Mouse (Mus musculus): ENCODE results near the gene Med12l.

DNA sequence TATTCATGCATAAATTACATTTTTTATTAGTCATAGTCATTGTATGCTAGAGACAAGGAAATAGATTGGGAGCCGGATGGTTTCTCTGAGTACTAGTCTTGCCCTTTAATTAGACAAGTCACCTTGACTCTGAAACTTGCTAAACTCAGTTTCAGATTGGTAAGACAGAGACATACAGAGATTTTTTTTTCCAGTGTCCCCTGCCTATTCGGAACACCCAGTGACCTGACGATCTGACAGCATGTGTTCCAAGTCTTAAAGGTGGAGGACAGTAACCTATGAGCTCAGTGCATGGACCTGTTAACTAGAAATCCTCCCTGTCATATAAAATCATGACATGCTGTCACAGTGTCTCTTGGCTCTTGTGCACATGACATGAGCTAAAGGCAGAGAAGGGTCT, 123.9 kb downstream of the Med12l start:
- TF ChIP-seq POLR2A (IDR thresholded peaks at IDR 0.05; ENCODE audit: insufficient read depth, low read length) (no peak), CTCF (IDR thresholded peaks at IDR 0.05; ENCODE audit: low read depth, low read length) (no peak), EP300 (IDR thresholded peaks at IDR 0.05; ENCODE audit: insufficient read depth, low read depth, low read length) (no peak)
